Mouse (Mus musculus) retina, embryonic 14.5 days (tissue): ENCODE results near the gene Rab1b.
"Not testable (repeated sequence)": the region's sequence is repeated elsewhere in the genome, so short reads cannot be mapped to it uniquely, and the experiment has no call there.

Experiments
- DNase-seq: peaks from one replicate; pipeline ENCODE4 v3.0.0-alpha.2; 2015; ENCODE audit warnings: low spot score

The Rab1b gene

GRCm38 (mm10) chr19:5106731-5107191 is at the start of gene Rab1b:
Gene Rab1b, minus strand, starts transcription at chr19:5107072.
- peak; percentile 99 for DNase-seq

GRCm38 (mm10) chr19:5152261-5152660 is 45.4 kb upstream of the Rab1b start:
- no peak for DNase-seq

- DNase-seq: no peak
These were observed 44.9 kb upstream of the Rab1b start for GRCm38 (mm10) chr19:5151741-5152140.

- DNase-seq: peak; percentile 83
These were observed 44.5 kb upstream of the Rab1b start for GRCm38 (mm10) chr19:5151331-5151730.

- no peak for DNase-seq
These were observed 43.5 kb upstream of the Rab1b start for GRCm38 (mm10) chr19:5150358-5150757.

- not testable (repeated sequence) for DNase-seq
These were observed 42.2 kb upstream of the Rab1b start for GRCm38 (mm10) chr19:5149041-5149440.

GRCm38 (mm10) chr19:5139640-5140039 is 32.8 kb upstream of the Rab1b start:
- DNase-seq: peak; percentile 83

GRCm38 (mm10) chr19:5131237-5131636 is 24.4 kb upstream of the Rab1b start:
- no peak for DNase-seq

GRCm38 (mm10) chr19:5129770-5130169 is 22.9 kb upstream of the Rab1b start:
- peak; percentile 29 for DNase-seq

- no peak for DNase-seq
These were observed 17.3 kb upstream of the Rab1b start for GRCm38 (mm10) chr19:5124055-5124614.

- DNase-seq: no peak
These were observed 16.4 kb upstream of the Rab1b start for GRCm38 (mm10) chr19:5123241-5123640.

- DNase-seq: no peak
These were observed 15.6 kb upstream of the Rab1b start for GRCm38 (mm10) chr19:5122492-5122891.

GRCm38 (mm10) chr19:5118384-5118698 is 11.5 kb upstream of the Rab1b start, which contains the start of gene Klc2:
Gene Klc2, minus strand, starts transcription at chr19:5118560.
- DNase-seq: no peak

- peak; percentile 96 for DNase-seq
These were observed 10.9 kb upstream of the Rab1b start for GRCm38 (mm10) chr19:5117494-5118383.

GRCm38 (mm10) chr19:5113783-5114182 is 6.9 kb upstream of the Rab1b start:
- DNase-seq: no peak

GRCm38 (mm10) chr19:5109659-5110453 is 3.0 kb upstream of the Rab1b start:
- DNase-seq: peak; percentile 51

GRCm38 (mm10) chr19:5108702-5109101 is 1.8 kb upstream of the Rab1b start:
- no peak for DNase-seq

- peak; percentile 68 for DNase-seq
These were observed 1.4 kb upstream of the Rab1b start for GRCm38 (mm10) chr19:5108271-5108575.

GRCm38 (mm10) chr19:5107556-5108270 is 841 bp upstream of the Rab1b start:
- no peak for DNase-seq

GRCm38 (mm10) chr19:5106074-5106473 is 798 bp downstream of the Rab1b start:
- DNase-seq: no peak

- DNase-seq: peak; percentile 78
These were observed 8.3 kb downstream of the Rab1b start, which contains the start of gene Cnih2 for GRCm38 (mm10) chr19:5098363-5099143. Gene Cnih2, minus strand, starts transcription at chr19:5098521.
